Mouse (Mus musculus): Measurements from ENCODE around the gene Mok. TPM values are rescaled to one million over a fixed set of nuclear protein-coding genes. Genes with fewer than 3 reads are reported as not detected.

The Mok gene
- polyA plus RNA-seq, 1 experiment: 12.4 TPM

DNA sequence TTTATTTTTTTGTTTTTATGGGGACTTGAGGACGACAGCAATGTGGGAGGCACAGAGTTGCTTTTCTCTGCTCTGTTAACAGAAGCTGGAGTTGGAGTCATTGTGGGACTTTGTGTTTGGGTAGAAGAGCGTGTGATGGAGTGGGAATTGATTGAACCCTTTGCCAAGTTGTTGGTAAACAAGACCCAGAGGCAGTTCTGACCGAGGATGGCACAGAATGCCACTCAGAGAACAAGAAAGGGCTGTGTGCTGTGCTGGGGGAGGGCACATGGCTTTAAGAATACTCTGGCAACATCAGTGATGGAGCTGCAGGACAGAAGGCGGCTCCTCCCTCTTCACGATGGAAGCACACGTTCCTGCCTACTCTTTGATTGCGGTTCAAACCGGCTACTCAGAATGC lies 59.6 kb downstream of the Mok start:
- Histone ChIP-seq H3K4me1 (ENCODE audit: control insufficient read depth, insufficient read depth, low read length) (peaks cover 6% of the 10 kb centered on the region), H3K4me3 (ENCODE audit: insufficient read depth, low read length) (no peak overlapping the region), H3K27ac (ENCODE audit: insufficient read depth, low read length) (peak overlapping the region; percentile 68)
- TF ChIP-seq CTCF (IDR thresholded peaks at IDR 0.05; ENCODE audit: extremely low read depth, insufficient read depth, low read length) (no peak), POLR2A (IDR thresholded peaks at IDR 0.05; ENCODE audit: extremely low read depth, insufficient read depth, low read length) (no peak)

- H3K4me3 ChIP-seq (ENCODE audit: insufficient read depth, low read length): no peak overlapping the region
- no peak overlapping the region for H3K27ac ChIP-seq (ENCODE audit: insufficient read depth, low read length)
- TF ChIP-seq CTCF (IDR thresholded peaks at IDR 0.05; ENCODE audit: extremely low read depth, insufficient read depth, low read length) (no peak), POLR2A (IDR thresholded peaks at IDR 0.05; ENCODE audit: extremely low read depth, insufficient read depth, low read length) (no peak)
- peaks cover 3% of the 10 kb centered on the region for H3K4me1 ChIP-seq (ENCODE audit: control insufficient read depth, insufficient read depth, low read length)
These were observed 61.4 kb downstream of the Mok start for GRCm38 (mm10) chr12:110779296-110779695.

GRCm38 (mm10) chr12:110777853-110778252 lies 62.9 kb downstream of the Mok start:
- H3K4me1 ChIP-seq (ENCODE audit: control insufficient read depth, insufficient read depth, low read length): peaks cover 3% of the 10 kb centered on the region
- H3K4me3 ChIP-seq (ENCODE audit: insufficient read depth, low read length): no peak overlapping the region
- no peak for TF ChIP-seq CTCF (IDR thresholded peaks at IDR 0.05; ENCODE audit: extremely low read depth, insufficient read depth, low read length)
- no peak for TF ChIP-seq POLR2A (IDR thresholded peaks at IDR 0.05; ENCODE audit: extremely low read depth, insufficient read depth, low read length)
- H3K27ac ChIP-seq (ENCODE audit: insufficient read depth, low read length): 0 out of 2 replicates have a peak overlapping the region, but pooled peaks have one; percentile 1

- Histone ChIP-seq H3K27ac (ENCODE audit: insufficient read depth, low read length) (no peak overlapping the region), H3K4me1 (ENCODE audit: control insufficient read depth, insufficient read depth, low read length) (peaks cover 4% of the 10 kb centered on the region), H3K4me3 (ENCODE audit: insufficient read depth, low read length) (no peak overlapping the region)
- no peak for TF ChIP-seq CTCF (IDR thresholded peaks at IDR 0.05; ENCODE audit: extremely low read depth, insufficient read depth, low read length)
- no peak for TF ChIP-seq POLR2A (IDR thresholded peaks at IDR 0.05; ENCODE audit: extremely low read depth, insufficient read depth, low read length)
These were observed 64.9 kb downstream of the Mok start for GRCm38 (mm10) chr12:110775628-110776426.

DNA sequence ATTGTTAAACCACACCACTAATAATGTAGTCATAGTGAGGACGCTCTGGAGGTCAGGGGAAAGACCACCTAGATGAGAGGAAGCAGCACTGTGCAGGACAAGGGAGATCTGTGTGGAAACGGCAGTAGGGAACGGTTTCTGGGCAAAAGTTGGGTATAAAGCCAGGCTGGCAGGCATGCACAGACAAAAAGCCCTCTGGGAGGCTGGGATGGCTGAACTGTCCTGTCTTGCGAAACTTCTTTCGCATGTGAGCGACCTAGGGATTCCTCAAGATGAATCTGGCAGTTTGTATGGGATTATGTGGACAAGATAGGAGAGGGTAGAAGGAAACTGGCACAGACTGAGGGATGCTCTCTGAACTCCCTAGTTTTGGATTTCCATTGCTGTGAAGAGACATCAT lies 68.8 kb downstream of the Mok start:
- TF ChIP-seq CTCF (IDR thresholded peaks at IDR 0.05; ENCODE audit: extremely low read depth, insufficient read depth, low read length) (no peak), POLR2A (IDR thresholded peaks at IDR 0.05; ENCODE audit: extremely low read depth, insufficient read depth, low read length) (no peak)

GRCm38 (mm10) chr12:110770479-110771247 lies 70.1 kb downstream of the Mok start:
- no peak overlapping the region for H3K27ac ChIP-seq (ENCODE audit: insufficient read depth, low read length)
- no peak overlapping the region for H3K4me3 ChIP-seq (ENCODE audit: insufficient read depth, low read length)
- peaks cover 11% of the 10 kb centered on the region for H3K4me1 ChIP-seq (ENCODE audit: control insufficient read depth, insufficient read depth, low read length)
- TF ChIP-seq POLR2A (IDR thresholded peaks at IDR 0.05; ENCODE audit: extremely low read depth, insufficient read depth, low read length): no peak
- TF ChIP-seq CTCF (IDR thresholded peaks at IDR 0.05; ENCODE audit: extremely low read depth, insufficient read depth, low read length): no peak

More for the DNA sequence above, 68.8 kb downstream of the Mok start:
- peaks cover 11% of the 10 kb centered on the region for H3K4me1 ChIP-seq (ENCODE audit: control insufficient read depth, insufficient read depth, low read length)
- no peak overlapping the region for H3K27ac ChIP-seq (ENCODE audit: insufficient read depth, low read length)
- H3K4me3 ChIP-seq (ENCODE audit: insufficient read depth, low read length): no peak overlapping the region

- TF ChIP-seq CTCF (IDR thresholded peaks at IDR 0.05; ENCODE audit: extremely low read depth, insufficient read depth, low read length) (no peak), POLR2A (IDR thresholded peaks at IDR 0.05; ENCODE audit: extremely low read depth, insufficient read depth, low read length) (no peak)
- H3K4me3 ChIP-seq (ENCODE audit: insufficient read depth, low read length): no peak overlapping the region
- H3K4me1 ChIP-seq (ENCODE audit: control insufficient read depth, insufficient read depth, low read length): peaks cover 12% of the 10 kb centered on the region
- H3K27ac ChIP-seq (ENCODE audit: insufficient read depth, low read length): no peak overlapping the region
These were observed 71.0 kb downstream of the Mok start for GRCm38 (mm10) chr12:110769660-110770297.

DNA sequence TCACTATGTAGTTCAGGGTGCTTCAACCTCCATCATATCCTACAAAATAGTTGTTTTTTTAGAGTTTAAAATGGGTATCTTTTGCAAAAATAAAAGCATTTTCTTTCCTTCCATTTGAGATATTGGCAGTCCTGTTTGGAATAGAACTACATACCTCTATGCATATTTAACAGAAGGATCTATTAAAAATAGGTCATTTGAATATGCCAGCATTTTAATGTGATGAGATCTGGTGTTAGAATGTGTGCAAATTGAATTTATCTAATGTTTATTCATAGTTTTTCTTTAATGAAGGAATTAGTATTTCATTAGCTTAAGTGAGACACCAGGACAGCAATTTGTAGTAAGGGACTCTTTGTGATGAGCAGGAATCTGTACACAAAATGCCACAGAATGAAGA lies 72.2 kb downstream of the Mok start:
- Histone ChIP-seq H3K4me3 (ENCODE audit: insufficient read depth, low read length) (no peak overlapping the region), H3K27ac (ENCODE audit: insufficient read depth, low read length) (no peak overlapping the region), H3K4me1 (ENCODE audit: control insufficient read depth, insufficient read depth, low read length) (peaks cover 12% of the 10 kb centered on the region)
- no peak for TF ChIP-seq POLR2A (IDR thresholded peaks at IDR 0.05; ENCODE audit: extremely low read depth, insufficient read depth, low read length)
- no peak for TF ChIP-seq CTCF (IDR thresholded peaks at IDR 0.05; ENCODE audit: extremely low read depth, insufficient read depth, low read length)

GRCm38 (mm10) chr12:110764531-110764930 lies 76.2 kb downstream of the Mok start:
- no peak overlapping the region for H3K27ac ChIP-seq (ENCODE audit: insufficient read depth, low read length)
- no peak for TF ChIP-seq CTCF (IDR thresholded peaks at IDR 0.05; ENCODE audit: extremely low read depth, insufficient read depth, low read length)
- TF ChIP-seq POLR2A (IDR thresholded peaks at IDR 0.05; ENCODE audit: extremely low read depth, insufficient read depth, low read length): no peak
- no peak overlapping the region for H3K4me3 ChIP-seq (ENCODE audit: insufficient read depth, low read length)
- peaks cover 11% of the 10 kb centered on the region for H3K4me1 ChIP-seq (ENCODE audit: control insufficient read depth, insufficient read depth, low read length)

All from cortical plate, adult 2 months (tissue).